Mouse (Mus musculus) liver, adult (tissue): ENCODE measurements around the gene Slc26a9.

Experiments
- GATA4 ChIP-seq: IDR thresholded peaks from 2 replicates; pipeline ENCODE4 v1.6.1; 2014; ENCODE audit warnings: mild to moderate bottlenecking, low read length; ENCODE audit not compliant: insufficient replicate concordance

Gene Slc26a9

DNA sequence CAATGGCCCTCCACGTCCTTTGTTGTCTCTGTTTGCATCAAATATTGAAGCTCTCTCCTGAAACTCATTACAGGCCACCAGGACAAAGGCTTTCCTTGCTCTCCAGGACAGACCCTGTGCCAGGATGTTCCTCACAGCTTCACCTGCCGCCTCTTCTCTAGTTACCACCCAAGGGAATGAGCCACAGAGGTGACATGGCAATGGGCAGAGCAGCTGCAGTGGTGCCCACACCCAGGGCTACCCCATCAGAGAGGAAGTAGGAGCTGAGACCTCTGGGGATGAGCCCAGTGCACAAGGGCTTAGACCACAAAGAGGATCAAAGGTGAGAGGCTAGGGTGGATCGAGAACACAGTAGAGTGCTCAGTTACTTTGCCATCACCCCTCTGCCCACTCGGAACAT lies 20.3 kb upstream of the Slc26a9 start:
- no peak for TF ChIP-seq GATA4

DNA sequence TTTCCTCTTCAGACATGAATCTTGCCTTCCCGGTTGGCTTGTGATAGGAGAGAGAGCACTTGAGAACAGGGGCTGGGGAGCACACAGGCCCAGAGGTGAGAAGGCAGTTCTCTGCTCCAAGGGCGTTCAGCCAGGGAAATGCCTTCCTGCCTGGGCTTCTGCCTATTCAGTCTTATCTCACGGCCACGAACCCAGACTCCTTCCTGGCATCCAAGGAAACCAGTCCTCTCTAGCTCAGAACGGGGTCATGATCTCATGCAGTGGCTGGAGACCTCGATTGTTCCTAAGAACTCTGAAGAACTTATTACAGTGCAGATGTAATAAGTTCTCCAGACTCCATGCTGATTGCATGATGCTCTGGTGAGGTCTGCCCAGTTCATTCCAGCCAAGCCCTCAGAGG lies 17.2 kb upstream of the Slc26a9 start:
- TF ChIP-seq GATA4, result peak; percentile 86; the same call in 1 of the 2 replicates

DNA sequence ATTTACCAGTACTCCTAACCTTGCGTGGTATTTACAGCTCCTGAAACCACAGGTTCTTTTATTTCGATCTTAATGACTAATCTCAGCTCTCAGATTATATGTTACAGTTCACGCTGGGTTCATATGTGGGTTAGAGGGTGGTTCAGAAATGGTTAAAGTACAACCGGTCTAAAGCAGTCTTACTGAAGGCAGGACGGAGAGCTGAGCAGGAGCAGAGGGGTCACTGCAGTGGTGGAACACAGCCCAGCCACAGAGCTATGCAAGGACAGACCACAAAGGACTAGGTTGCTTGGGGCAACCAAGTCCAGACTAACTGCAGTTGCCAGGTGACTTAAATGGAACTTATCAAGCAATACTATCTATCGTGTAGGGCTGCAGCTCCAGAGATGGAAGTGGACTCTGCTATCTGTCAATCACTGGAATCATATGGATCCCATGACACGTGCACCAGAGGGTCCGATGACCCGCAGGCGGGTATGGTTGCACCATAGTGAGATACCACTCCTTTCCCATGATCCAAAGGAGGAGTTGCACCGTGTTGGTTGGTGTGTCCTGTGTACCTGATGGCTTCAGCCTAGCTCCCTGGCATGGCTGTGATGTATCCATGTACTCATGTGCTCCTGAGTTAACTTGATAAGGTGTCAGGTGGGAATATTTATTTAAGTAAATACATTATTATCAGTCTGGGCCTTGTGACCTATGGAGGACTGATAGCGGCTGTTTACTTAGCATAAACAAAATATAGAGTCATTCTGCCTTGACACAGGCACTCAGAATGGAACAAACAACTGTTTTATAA lies 13.0 kb upstream of the Slc26a9 start:
- no peak for TF ChIP-seq GATA4

DNA sequence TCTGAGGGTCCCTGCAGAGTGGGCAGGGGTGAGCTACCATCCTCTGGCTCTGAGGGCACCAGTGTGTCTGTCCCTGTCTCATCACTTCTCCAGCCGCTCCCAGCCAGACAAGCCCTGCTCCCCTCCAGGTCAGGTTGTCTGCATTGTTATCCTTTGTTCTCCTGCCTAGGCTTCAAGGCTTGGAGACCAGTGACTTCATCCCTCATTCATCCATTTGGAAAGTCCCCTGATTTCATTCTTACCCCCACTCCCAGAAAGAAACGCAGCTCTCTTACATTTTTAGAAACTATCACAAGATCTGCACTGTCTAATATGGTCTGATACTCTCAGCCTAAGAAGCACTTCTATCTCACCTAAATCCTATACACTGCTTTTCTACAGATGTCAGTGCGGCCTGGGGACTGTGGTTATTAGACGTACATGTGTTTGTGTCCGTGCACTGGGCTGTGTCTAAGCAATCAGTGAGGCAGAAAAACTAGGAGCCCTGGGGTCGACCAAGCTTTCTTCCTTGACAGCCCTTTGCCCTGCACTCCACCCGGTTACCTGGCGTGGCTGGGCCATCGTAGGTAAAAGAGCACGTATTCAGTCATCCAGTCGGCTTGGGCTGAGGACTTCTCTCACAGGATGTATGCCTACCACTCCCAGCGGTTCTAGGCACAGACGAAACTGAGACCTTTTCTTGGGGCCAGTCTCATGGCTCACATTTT lies 10.2 kb upstream of the Slc26a9 start:
- no peak for TF ChIP-seq GATA4

DNA sequence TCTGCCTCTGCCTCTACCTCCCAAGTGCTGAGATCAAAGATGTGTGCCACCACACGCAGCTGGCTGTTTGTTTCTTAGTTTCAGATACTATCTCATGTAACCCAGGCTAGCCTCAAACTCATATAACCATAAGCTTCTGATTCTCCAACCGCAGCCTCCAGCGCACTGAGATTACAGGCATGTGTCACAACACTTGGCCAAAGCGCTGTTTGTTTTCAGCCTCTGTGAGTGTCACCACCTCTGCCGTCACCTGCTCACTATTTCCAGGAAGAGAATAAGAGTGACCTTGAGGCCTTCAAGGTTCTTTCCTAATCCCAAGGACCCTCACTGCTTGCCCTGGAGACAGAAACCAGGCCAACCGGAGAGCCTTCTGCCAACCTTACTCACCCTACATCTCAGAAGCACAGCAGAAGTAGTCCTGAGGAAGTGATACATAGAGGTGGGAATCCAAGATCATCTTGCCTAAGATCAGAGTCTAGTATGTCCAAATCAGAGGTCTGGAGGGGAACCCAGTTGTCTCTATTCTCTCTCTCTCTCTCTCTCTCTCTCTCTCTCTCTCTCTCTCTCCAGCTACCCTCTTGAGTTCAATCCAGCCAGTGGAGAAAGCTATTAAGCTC lies 9.1 kb upstream of the Slc26a9 start:
- TF ChIP-seq GATA4, result no peak

DNA sequence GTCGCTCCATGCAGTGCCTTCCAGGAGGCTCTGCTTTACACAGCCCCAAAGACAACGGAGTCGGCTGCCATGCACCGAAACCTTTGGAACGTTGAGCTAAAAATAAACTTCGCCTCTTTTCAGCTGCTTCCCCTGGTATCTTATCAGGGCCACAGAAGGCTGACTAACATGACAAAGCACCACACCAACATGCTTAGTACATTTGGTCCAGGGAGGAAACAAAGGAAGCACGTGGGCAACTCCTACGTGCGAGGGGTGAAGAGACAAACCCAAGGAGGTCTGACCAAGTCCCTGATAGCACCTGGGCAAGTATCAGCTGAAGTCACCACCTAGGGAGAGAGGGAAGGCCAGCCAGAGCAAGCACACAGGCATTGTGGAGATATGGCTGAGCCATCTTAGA lies 7.3 kb upstream of the Slc26a9 start:
- TF ChIP-seq GATA4, result no peak

DNA sequence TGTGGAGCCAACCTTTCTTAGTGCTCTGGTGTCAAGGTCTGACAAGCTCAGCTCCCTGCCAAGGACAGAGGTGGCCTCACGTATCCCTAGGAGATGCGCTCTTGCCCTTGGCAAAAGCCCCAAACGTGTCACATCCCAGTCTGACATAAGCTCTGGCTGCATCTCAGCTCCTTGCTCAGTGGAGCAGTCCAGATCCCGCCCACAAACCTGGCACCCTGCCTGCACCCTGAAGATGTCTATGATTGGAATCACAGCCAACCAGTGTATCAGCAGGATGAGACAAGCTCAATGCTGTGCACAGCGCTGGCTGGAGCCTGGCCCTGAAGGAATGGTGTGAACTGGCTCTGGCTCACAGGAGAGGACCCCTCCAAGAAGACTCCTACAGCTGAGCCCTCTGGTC lies 6.6 kb upstream of the Slc26a9 start:
- no peak for TF ChIP-seq GATA4

DNA sequence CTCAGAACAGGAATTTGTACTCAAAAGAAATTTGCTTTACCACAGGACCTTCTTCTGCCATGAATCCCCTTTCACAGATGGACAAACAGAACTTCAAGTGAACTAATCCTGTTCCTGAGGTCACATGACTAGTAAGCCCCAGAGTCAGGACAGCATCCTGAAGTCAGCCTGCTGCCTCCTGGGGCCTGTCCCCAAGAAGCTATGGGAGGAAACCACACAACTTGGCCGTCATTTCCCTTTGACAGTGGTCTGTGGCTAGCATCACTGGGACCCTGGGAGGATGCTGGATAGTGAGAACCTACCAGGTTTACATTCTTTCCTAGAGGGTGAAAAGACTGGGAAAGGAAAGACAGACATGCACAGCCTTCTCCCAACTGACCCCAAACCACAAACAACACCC lies 5.1 kb upstream of the Slc26a9 start:
- TF ChIP-seq GATA4, result no peak

DNA sequence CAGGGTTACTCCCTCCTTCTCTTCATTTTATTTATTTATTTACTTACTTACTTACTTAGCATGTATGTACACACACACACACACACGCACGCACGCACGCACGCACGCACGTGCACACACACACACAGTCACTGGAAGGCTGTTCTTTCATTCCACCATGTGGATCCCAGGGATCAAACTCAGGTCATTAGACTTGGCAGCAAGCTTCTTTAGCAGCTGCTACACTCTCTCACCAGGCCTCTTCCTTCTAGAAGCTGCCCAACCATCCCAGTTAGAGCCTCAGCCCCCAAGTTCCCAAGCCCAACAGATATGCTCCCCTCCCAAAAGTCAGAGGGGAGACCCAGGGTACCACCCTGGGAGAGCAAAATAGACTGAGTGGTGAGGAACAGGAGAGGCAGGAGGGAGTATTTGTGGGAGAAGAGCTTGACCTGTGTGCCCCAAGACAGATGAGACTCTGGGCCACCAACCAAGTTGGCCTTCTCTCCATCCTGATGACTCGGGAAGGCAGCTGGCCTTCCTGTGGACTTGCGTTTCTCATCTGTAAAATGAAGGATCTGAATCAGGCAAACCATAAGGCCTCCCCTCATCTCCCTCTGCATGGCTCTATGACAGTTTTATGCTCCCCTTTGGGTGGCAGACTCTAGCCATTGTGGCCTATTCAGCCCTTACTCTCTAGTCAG lies 4.2 kb upstream of the Slc26a9 start:
- TF ChIP-seq GATA4, result no peak

DNA sequence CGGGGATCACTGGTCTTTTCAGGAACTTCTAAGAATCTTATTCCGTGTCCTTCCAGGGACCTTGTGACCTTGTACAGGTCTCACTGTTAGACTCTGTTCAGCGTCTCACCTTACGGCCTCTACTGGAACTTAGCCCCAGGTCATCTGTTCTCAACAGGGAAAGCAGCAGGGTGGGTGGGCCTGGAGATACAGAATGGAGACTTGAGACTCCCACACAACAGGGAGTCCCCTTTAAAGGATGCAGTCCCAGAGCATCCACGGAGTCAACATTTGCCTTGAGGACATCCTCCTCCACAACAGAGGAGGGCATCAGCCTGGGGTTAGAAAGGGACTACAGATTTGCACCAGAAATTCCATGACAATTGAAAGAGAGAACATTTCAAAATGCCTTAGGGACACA lies 1.6 kb downstream of the Slc26a9 start:
- TF ChIP-seq GATA4, result no peak

DNA sequence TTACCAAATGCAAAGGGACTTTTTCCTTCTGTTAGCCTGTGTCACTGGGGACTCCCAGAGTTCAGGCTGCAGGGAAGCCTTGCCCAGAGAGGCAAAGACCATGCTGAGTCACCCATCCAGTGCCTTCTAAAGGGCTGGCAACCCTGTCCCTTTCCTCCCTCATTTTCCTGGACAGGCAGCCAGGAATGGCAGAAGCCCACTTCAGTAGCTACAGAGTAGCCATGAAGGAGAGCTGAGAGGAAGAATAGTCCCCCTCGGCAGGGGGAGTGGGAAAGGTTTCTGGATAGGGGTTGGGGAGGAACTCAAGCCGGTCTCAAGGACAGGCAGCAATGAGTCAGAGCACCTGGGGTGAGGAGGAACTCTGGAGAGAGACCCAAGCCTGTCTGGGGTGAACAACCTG lies 3.9 kb downstream of the Slc26a9 start:
- TF ChIP-seq GATA4, result no peak

DNA sequence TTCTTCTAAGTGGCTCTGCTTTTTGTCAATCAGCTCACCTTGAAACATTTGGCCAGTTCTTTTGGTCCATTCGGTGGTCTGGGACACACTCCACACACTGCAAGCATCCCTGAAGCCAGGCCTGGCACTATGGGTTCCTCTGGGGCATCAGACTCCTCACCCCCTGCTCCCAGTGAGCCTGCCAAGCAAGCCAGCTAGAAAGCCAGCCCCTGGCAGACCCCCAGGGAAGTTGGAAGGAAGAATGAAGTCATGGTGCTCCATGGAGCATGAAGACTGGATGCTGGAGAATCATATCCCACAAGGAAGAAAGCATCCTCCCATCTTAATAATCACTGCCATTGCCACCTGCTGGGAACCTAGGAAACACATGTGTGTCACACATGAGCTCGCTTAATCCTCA lies 4.8 kb downstream of the Slc26a9 start:
- TF ChIP-seq GATA4, result no peak

DNA sequence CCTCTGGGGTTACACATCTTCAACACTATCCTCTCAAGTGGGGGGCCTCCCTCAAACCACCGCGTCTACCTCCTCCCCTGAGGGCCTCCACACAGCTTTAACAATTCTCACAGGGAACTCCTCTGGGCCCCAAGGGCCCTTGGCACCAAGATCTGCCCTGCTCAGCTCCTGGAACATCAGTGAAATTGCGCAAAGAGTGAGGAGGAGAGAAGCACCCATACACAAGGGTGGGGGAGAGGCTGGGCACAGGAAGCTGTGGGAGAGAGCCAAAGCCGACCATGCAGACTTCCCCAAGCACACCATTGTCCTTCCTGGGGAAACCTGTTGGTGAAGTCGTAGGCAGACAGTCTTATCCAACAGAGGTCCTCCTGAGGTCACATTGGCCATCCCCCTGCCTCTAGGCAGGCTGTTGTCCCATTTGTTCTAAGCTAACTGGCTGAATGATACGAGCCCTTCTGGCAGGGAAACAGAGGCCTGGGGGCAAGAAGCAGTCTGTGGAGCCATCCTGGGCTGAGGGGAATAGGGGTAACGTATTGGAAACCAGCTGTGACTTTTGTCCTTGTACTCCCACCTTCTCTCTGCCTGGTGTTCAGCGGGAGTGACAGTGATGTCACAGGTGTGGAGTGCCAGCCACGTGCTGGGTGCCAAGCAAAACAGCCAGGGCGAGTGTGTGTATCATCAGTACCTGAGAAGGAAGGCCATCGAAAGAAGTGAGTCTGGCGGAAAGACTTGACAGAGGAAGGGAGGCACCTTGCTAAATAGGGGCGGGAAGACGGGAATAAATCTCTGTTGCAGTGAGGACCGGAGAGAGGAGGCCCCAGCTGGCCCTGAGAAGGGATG lies 6.1 kb downstream of the Slc26a9 start:
- no peak for TF ChIP-seq GATA4

DNA sequence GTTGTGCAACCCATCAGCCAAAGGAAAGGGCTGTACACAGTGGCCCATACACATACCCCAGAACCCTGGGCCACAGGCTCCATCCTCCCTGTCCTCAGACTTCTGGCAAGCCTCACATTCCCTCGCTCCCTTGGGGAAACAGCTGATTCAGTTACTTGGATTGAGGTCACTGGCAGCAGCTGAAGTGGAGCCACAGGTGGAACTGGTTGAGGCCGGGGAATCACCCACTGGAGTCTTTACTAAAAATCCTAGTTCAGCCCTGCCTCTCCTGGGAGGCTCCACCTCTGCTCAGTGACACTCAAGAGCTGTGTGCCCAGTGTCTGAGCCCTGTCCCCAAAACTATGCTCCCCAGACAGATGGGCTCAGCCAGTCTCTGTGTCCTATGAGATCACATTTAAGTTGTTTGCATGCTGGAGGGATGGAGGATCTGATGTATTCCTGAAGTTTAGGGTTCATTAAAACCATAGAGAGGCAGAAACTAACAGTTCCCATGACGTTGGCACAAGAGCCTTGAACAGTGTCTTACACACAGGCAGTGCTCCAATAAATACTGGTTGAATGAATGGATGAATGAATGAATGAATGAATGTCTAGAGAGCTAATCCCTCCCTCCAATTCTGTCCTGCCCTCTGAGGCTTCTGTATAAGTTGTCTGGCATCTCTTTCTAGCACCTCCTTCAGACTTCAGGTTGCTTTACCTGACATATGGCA lies 7.5 kb downstream of the Slc26a9 start:
- no peak for TF ChIP-seq GATA4
